Mouse (Mus musculus) heart, postnatal 0 days (tissue): Measurements from ENCODE around the gene Plekha5. TPM values are rescaled to one million over a fixed set of nuclear protein-coding genes. Genes with fewer than 3 reads are reported as not detected.
A peak's percentile ranks its signal among the peaks of the same experiment; 100 is the strongest.

ENCODE experiments used
- ATAC-seq: fragments of 200-750 bp; cut with Nextera tagmentation; 2 replicates; pipeline ENCODE4 v1.8.0; 2017; ENCODE audit warnings: low read depth, moderate number of reproducible peaks, moderate library complexity; ENCODE audit not compliant: insufficient read depth
- DNase-seq: peaks from one replicate; pipeline ENCODE4 v3.0.0-alpha.2; 2016; ENCODE audit warnings: low spot score
- H3K27ac ChIP-seq: fragments of 300-500 bp; sonication (generic); 2 replicates; pipeline ENCODE4 v1.5.1; 2014; ENCODE audit warnings: low read depth, mild to moderate bottlenecking
- H3K27me3 ChIP-seq: fragments of 300-500 bp; sonication (generic); 2 replicates; pipeline ENCODE4 v1.6.1; 2014; ENCODE audit warnings: low read length, mixed read lengths; ENCODE audit not compliant: control insufficient read depth, insufficient read depth
- H3K36me3 ChIP-seq: fragments of 300-500 bp; sonication (generic); replicated peaks from 2 replicates; pipeline ENCODE4 v1.6.1; 2014; ENCODE audit warnings: low read length, mixed read lengths; ENCODE audit not compliant: control insufficient read depth, insufficient read depth
- H3K4me1 ChIP-seq: fragments of 300-500 bp; sonication (generic); 2 replicates; pipeline ENCODE4 v1.6.1; 2014; ENCODE audit warnings: antibody characterized with exemption; ENCODE audit not compliant: control insufficient read depth, insufficient read depth
- H3K4me2 ChIP-seq: fragments of 300-500 bp; sonication (generic); 2 replicates; pipeline ENCODE4 v1.6.1; 2014; ENCODE audit warnings: low read depth, mild to moderate bottlenecking, low read length, moderate library complexity
- H3K4me3 ChIP-seq: fragments of 300-500 bp; sonication (generic); 2 replicates; pipeline ENCODE4 v1.5.1; 2014; ENCODE audit warnings: low read depth, low read length
- H3K9ac ChIP-seq: fragments of 300-500 bp; sonication (generic); replicated peaks from 2 replicates; pipeline ENCODE4 v1.6.1; 2014; ENCODE audit warnings: low read depth, low read length, mixed read lengths
- H3K9me3 ChIP-seq: fragments of 300-500 bp; sonication (generic); replicated peaks from 2 replicates; pipeline ENCODE4 v1.6.1; 2016; ENCODE audit warnings: low read length; ENCODE audit not compliant: control insufficient read depth
- CTCF ChIP-seq: IDR thresholded peaks from 2 replicates; pipeline ENCODE4 v1.5.1; 2016; ENCODE audit warnings: antibody characterized with exemption, control low read depth, low read depth
- EP300 ChIP-seq: IDR thresholded peaks from 2 replicates; pipeline ENCODE4 v1.6.1; 2016; ENCODE audit warnings: antibody characterized with exemption, low read depth
- WGBS: fragments of 180-500 bp; shearing (Covaris S2); extraction: QIAGEN DNeasy Blood & Tissue Kit; methylation state at CpG from one replicate; pipeline ENCODE4 v1.1.7; 2014; 5-methylcytosine and 5-hydroxymethylcytosine counted together
- polyA plus RNA-seq: library from polyadenylated mRNA; unstranded; fragments of >200 nt; fragmentation: Nextera tagmentation; extraction: Ambion mirVana; gene quantifications from 2 replicates; pipeline ENCODE4 v1.2.1, GENCODE M21; 2015
- total RNA-seq: library from RNA; depleted of rRNA; stranded (reverse); fragments of >200 nt; gene quantifications from 2 replicates; pipeline ENCODE4 v1.2.3, GENCODE M21; 2014; ENCODE audit warnings: low replicate concordance

Gene Plekha5
- total and polyA plus RNA-seq, 2 experiments from 2014 or later = 15.4 to 34.0 TPM

DNA sequence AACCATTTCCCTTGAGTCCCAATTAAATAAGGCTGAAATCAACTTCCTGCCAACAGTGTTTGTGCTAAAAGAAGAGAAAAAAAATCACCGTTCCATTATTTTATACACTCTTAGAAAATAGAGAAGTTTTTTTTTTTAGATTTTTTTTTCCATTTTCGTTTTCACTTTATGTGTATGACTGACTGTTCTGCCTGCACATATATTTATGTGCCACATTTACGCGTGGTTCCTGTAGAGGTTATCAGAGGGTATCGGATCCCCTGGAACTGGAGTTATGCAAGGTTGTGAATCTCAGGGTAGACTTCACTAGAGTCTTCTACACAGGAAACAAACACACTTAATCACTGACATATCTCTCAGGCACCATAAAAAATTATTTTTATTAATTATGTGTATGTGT, 186.3 kb downstream of the Plekha5 start:
- no peaks in the 10 kb centered on the region for H3K9me3 ChIP-seq
- no peak overlapping the region for H3K4me3 ChIP-seq
- TF ChIP-seq CTCF (no peak), EP300 (no peak)
- no peak overlapping the region for H3K9ac ChIP-seq
- H3K4me2 ChIP-seq = no peak overlapping the region
- H3K27ac ChIP-seq = no peak overlapping the region
- DNase-seq = no peak
- H3K4me1 ChIP-seq = 0 out of 2 replicates have a peak, but pooled peaks cover 10% of the 10 kb centered on the region
- no peaks in the 10 kb centered on the region for H3K36me3 ChIP-seq
- no peaks in the 10 kb centered on the region for H3K27me3 ChIP-seq
- no peak for ATAC-seq
- WGBS = 79% methylated on average over 5 of the region's 5 CpGs

DNA sequence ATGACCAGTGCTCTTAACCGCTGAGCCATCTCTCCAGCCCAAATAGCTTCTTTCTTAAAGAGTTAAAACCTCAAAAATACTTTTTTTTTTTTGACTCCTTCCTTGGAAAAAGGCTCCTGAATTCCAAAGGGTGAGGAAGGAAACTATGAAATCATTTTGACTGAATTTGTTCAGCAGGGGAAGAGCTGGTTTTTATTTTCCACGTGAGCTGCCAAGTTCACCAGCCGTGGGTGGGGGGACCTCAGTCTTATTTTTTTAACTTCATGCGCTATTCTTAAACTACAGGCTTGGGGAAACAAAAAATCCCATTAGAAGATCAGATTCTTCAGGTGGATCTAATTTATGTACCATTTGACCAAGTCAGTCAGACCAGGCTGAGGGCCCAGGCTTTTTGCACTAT, 187.4 kb downstream of the Plekha5 start:
- ATAC-seq = no peak
- H3K4me3 ChIP-seq = no peak overlapping the region
- H3K27me3 ChIP-seq = no peaks in the 10 kb centered on the region
- H3K27ac ChIP-seq = peak overlapping the region; percentile 38; the same call in 1 of the 2 replicates
- TF ChIP-seq CTCF (no peak), EP300 (no peak)
- no peaks in the 10 kb centered on the region for H3K9me3 ChIP-seq
- 0 out of 2 replicates have a peak, but pooled peaks cover 10% of the 10 kb centered on the region for H3K4me1 ChIP-seq
- 70% methylated on average over 4 of the region's 4 CpGs for WGBS
- H3K9ac ChIP-seq = no peak overlapping the region
- 0 out of 2 replicates have a peak overlapping the region, but pooled peaks have one; percentile 12 for H3K4me2 ChIP-seq
- DNase-seq = no peak
- H3K36me3 ChIP-seq = no peaks in the 10 kb centered on the region

DNA sequence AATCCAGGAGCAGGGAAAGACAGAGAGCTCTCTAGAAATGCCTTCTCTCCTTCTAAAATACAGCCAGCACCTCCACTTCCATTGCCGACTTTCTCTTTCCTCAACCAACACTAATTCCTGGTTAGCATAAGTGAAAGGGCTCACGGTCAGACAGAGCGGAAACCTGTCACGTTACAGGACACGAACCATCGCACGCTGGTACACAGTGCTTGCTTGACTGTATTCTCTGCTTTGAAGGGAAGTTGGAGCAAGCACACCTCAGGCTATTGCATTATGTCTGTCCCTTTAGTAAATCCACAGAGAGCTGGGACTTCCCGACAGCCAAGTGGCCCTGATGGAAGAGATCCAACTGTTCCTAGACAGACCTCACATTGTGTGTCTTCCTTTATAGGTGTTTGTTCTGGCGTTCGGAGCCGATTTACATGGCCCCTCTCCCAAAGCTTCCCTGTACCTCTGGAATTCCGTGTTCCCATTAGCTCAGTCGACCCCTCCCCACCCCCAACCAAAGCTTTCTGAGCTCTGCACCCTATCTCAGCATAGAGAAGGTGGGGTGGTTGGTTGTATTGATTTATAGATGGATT, 188.1 kb downstream of the Plekha5 start:
- Histone ChIP-seq H3K9ac (no peak overlapping the region), H3K4me1 (0 out of 2 replicates have a peak, but pooled peaks cover 10% of the 10 kb centered on the region), H3K27ac (peak overlapping the region; percentile 38), H3K36me3 (no peaks in the 10 kb centered on the region), H3K4me2 (0 out of 2 replicates have a peak overlapping the region, but pooled peaks have one; percentile 12), H3K4me3 (no peak overlapping the region), H3K9me3 (no peaks in the 10 kb centered on the region), H3K27me3 (no peaks in the 10 kb centered on the region)
- DNase-seq = no peak
- no peak for TF ChIP-seq CTCF
- no peak for TF ChIP-seq EP300
- no peak for ATAC-seq
- 66% methylated on average over 13 of the region's 13 CpGs for WGBS

DNA sequence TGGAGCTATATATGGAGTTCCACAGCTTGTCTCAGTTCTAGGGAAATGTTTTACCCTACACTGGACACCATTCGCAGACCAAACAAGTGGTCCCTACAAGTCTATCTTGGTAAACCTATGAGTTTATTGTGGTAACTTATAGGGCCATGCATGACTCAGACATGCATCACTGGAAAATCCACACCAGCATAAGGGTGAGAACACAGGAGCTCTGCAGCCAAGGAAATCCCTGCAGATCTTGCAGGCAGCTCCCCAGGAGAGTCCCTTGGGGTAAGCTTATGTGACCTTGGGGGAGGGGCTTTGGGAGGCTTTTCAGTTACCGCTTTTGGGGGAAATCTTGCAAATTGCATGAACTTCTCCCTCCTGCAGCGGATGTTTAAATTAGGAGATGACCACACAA, 190.0 kb downstream of the Plekha5 start:
- ATAC-seq (no peak), DNase-seq (no peak)
- Histone ChIP-seq H3K27me3 (no peaks in the 10 kb centered on the region), H3K9me3 (no peaks in the 10 kb centered on the region), H3K4me1 (0 out of 2 replicates have a peak, but pooled peaks cover 10% of the 10 kb centered on the region), H3K4me3 (no peak overlapping the region), H3K9ac (no peak overlapping the region), H3K27ac (no peak overlapping the region), H3K4me2 (no peak overlapping the region), H3K36me3 (no peaks in the 10 kb centered on the region)
- 78% methylated on average over 3 of the region's 3 CpGs for WGBS
- TF ChIP-seq CTCF = no peak
- TF ChIP-seq EP300 = no peak

DNA sequence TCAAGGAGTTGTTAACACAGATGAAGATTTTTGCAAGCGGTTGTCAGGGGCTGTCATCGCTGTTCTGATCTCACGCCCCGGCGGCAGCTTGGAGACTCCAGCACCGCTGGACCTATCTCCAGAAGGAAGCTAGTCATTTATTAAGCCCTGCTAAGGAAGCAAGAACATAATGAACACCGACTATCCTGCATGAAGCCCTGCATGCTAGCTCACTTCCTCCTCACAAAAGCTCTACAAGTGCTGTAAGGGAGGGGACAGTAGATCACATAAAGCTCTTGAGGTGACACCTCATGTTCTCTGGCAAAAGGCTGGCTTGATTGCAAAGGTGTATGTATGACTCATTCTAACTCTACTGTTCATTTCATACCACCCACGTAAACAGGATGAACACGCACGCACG, 190.9 kb downstream of the Plekha5 start:
- 57% methylated on average over 11 of the region's 11 CpGs for WGBS
- no peak overlapping the region for H3K9ac ChIP-seq

More for the DNA sequence above, 190.9 kb downstream of the Plekha5 start:
- Histone ChIP-seq H3K4me1 (0 out of 2 replicates have a peak, but pooled peaks cover 15% of the 10 kb centered on the region), H3K27ac (no peak overlapping the region), H3K9me3 (no peaks in the 10 kb centered on the region), H3K27me3 (no peaks in the 10 kb centered on the region), H3K36me3 (no peaks in the 10 kb centered on the region), H3K4me3 (no peak overlapping the region), H3K4me2 (no peak overlapping the region)
- ATAC-seq = no peak
- TF ChIP-seq CTCF = no peak
- no peak for TF ChIP-seq EP300
- no peak for DNase-seq
